Mouse (Mus musculus) gonadal fat pad, adult 2 months (tissue): Measurements from ENCODE around the gene Mylk3. TPM values are rescaled to one million over a fixed set of nuclear protein-coding genes. Genes with fewer than 3 reads are reported as not detected.

Experiments
- DNase-seq: peaks from one replicate; pipeline ENCODE4 v3.0.0-alpha.2; 2012; ENCODE audit warnings: low read depth
- polyA plus RNA-seq: library from polyadenylated mRNA; depleted of rRNA; stranded (reverse); fragments of >200 nt; gene quantifications from 2 replicates; pipeline ENCODE4 v1.2.3, GENCODE M21; 2012; rRNA removed

Mylk3 gene
- polyA plus RNA-seq, result 0.09 and 0.14 TPM in 2 replicates

DNA sequence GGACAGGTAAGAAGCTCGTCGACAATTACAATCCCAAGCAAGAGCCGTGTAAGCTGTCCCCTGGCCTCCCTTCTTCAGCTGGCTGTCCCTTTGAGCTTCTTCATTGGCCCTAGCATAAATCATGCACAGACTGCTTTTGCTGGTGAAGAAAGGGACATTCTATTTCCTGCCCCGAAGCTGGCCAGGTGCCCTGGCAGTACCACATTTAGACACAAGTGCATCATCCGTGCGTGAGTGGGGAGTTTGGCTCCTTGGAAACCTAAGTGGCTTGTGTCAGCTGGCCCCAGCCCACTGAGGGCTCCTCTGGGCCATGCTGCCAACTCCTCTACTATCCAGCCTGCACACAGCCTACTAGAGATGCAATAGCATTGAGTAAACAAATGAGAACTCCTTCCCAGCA is at the start of gene Mylk3:
Gene Mylk3 (minus strand): TSS at position 141 of the 400 bp plus-strand sequence.
- no peak for DNase-seq

DNA sequence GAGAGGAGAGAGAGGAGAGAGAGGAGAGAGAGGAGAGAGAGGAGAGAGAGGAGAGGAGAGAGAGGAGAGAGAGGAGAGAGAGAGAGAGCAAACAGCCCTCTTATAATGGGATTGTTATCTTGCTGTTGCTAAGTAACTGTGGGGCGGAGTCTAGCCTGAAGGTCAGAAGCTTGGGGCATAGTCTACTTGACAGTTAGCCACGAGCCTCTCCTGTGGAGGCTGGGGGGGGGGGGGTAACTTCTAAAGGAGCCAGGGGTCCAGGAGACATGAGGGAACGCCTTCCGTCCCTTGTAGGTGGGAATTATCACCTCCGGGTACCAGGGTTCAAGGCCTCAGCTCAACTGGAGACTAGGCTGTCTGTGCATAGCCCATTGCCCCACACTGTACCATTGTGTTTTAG is 49.6 kb upstream of the Mylk3 start:
- no peak for DNase-seq

DNA sequence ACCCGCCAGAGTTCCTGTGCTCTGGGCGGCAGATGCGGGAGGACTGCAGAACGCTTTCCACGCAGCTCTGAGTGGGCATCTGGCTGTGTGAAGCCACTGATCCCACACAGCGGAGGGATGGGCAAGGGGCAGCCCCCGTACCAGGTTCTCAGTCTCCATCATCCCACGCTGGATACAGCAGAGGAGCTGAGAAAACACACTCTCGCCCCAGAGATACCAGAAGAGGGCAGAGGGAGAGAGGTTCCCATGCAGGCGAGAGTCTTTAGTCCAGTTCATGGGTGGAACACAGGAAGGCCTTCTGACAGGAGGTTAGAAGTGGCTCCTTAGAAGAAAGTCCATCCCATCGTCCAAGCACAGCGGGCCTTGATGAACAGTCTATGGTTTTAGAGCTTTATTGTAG is 48.7 kb upstream of the Mylk3 start:
- no peak for DNase-seq

DNA sequence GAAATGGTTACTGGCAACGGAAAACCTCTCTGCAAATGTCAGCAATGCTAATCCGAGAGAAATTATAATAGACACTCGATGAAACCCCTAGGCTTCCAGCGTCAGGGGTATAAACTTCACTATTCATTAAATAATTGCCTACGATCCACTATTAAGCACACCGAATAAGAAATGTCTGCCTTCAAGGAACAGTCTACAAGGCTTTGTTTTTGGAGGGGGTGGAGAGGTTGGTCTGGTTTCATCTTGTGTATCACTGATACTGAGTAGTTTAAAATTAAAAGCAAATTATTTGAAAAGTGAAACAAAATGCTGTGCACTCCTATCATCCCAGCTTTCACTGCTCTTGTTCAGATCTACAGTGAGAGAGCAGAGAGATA is 46.9 kb upstream of the Mylk3 start:
- DNase-seq, result no peak

DNA sequence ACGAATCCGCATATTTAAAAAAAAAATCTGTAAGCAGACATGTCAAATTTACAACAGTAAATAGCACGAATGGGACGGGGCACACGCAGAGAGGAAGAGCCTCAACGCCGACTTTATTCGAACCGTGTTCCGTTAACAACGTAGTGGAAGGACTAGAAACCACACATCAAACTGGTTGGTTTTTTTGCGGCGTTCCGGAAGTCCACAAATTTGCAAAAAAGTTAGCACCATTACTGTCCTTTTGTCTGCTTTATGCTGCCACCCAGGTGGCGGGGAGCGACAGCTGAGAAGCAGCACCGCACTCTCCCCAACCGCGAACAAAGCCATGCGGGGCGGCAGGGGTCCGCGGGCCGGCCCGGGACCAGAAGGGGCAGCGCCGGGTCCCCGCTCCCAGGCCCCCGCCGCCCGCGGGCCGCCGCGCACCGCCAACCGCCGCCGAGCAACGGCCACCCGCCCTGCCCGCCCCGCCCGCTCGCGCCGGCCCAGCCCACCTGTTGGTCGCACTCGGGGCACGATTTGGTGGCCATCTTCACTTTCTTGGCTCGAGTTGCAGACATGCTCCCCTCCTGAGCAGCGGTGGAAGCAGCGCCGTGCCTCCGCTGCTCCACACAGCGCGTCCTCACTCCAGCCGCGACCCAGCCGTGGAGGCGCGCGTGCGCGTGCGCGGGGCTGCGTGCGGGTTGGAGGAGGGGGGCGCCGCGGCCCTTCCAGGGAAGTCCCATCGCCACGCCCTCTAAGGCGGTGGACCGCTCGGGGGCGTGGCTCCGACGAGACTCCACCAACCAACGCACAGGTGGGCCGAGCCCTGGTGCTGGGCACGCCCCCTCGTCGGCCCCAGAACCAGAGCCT is 46.2 kb upstream of the Mylk3 start, which contains the start of gene 4921524J17Rik:
Gene 4921524J17Rik (minus strand): TSS at position 666 of the 849 bp plus-strand sequence.
- DNase-seq, result no peak

DNA sequence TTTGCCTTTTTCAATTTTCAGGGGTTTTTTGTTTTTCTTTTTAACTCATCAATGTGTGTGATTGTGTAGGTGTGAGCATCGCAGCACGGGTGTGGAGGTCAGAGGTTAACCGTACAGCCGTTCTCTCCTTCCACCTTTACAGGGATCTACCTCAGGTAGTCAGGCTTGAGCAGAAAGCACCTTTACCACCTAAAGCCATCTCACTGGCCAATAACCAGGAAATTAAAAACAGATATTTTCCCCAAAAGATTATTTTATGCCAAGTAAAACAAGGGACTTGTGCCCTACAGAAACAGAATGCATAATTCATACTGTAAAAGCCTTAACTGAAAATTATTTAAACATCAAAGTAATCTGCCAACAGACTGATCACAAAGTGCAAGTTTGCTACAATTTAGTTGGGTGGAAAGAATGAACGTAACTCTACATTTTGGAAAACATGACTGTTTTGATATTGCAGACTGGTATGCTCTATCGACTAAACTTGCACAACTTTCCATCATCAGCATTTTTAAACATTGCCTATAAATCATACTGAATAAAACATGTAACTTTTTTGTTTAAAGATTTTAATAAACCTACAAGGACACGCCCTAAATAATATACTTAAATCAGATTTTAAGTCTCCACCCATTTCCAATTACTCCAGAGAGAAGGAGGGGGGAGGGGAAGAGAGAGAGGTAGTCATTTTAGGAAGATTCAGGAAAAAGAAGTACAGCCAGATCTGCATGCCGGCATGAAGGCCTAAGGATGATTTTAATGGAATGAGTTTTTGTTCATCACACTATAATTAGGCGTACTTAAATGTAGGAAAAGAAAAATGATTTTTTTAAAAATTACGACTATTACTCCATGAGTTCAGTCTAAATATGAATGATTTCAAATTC is 45.4 kb upstream of the Mylk3 start:
- no peak for DNase-seq

DNA sequence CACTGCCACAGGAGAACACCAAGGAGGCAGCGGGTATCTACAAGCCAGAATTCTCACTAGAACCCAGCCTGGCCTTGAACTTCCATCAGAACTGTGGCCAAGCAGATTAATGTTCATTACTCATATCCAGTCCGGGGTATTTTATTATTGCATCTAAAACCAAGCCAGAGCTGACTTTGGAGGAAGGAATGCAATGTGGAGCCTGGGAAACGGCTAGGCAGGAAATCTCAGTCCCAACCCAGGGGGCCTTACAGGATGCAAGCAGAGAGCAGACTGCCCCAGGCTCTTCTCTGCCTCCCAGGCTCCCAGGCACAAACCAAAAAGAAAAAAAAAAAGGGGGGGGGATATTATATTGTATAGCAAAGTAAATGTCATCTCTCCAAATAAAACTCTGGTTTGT is 44.7 kb upstream of the Mylk3 start:
- DNase-seq, result no peak

DNA sequence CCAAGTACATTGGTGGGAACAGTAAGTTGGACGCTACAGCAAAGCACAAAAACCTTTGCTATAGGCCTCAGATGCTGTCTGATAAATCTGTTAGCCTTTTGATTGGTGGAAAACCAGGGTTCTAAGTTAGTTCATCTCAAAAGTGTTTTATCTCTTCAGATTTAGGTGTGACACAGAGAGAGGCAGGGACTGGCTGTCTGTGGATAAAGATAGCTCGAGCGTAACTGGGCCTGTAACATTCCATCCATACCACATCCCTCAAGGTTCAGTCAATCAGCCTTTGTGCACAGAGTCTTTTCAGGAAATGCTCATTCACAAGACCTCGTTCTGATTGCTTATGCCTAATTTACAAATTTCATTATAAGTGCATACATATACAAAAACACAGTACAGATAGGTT is 43.1 kb upstream of the Mylk3 start:
- no peak for DNase-seq

DNA sequence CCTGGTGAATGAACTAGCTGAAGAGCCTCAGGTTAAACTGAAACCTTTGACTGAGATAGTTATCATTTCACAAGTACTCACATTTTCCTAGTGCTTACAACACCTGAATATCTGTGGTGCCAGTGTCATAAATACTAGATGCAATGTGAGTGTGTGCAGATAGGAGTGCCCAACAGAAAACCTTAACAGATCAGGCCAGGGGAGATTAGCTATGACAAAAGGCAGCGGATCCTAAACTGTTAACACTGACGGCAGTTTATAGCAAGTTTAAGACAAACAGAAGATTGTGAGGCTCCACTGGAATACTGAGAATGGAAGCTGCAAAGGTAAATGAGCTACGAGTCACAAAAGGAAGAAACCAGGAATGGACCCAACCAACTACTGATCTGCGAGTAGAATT is 40.9 kb upstream of the Mylk3 start:
- no peak for DNase-seq

DNA sequence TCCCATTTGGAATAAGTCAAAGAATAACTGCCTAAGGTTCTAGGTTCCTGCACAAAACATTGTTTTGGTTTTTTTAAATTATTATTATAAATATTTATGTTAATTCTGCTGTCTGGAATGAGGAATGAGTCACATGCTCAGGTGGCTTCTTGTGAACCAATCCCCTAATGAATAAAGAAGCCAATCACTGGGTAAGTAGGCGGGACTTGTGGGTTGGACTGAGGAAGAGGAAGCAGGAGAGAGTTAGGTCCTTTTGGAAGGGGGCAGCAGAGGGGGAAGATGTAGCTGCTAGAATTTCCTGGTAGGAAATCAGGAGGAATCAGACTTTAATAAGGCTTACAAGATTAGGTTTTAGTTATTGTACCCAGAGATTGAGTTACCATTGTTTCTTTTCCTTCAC is 35.2 kb upstream of the Mylk3 start:
- no peak for DNase-seq

DNA sequence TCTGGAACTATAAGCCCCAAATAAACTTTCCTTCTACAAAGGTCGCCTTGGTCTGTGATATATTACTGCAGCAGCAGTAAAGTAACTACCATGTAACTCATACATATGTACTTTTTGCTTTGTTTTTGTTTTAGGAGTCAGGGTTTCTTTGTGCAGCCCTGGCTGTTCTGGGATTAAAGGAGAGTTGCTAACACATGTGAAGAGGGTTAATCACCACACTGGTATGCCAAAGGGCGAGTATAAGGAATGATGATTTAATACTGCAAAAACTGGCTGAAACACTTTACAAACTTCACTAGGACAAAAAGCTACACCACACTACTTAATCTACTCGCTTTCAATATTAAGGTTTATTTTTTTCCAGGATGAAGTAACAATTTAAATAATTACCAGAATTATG is 22.4 kb upstream of the Mylk3 start:
- no peak for DNase-seq

DNA sequence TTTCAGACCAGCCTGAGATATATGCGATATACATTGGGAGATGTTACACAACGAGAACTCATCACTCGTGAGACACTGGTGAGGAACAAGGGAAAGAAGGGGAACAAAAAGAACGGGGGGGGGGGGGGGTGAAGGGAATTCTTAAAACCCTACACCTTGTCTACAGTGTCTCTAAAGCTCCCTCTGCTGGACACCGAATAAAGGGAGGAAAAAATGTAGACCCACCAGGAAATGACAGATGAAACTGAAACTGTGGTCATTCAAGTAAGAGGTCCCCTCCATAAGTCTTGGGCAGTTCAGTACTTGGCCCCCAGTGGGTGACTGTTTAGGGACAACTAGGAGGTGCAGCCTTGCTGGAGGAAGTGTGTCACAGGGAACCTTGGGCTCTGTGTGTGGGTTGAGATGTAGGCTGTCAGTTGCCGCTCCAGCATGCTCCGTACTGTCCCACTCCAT is 21.9 kb upstream of the Mylk3 start:
- DNase-seq, result no peak

DNA sequence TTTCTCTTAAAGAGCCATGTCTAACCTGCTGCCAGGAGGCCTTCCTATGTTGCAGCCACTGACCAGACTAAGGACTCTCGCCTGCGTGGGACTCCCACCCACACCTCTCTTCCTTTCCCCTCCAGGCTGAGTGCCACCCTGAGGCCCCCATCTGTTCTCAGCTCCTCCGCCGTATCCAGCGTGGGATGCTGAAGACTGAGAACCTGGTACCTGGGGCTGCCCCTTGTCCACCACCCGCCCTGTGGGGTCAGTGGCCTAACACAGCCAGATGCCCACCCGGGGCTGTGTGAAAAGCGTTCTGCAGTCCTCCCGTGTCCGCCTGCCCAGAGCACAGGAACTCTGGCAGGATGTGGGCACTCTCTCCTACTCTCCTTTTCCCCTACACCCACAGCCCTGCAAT is 19.8 kb upstream of the Mylk3 start:
- DNase-seq, result no peak

DNA sequence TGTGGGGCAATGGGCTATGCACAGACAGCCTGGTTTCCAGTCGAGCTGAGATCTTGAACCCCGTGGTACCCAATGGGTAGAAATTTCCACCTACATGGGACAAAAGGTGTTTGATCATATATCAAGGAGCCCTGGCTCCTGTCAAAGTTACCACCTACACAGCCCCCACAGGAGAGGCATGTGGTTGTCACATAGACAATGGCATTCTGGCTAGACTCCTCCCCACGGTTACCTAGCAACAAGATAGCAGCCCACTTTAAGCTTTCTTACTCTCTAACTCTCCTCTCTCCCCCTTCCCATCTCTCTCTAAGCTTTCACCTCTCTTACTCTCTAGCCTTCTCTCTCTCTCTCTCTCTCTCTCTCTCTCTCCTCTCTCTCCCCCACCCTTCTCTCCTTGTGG is 19.3 kb upstream of the Mylk3 start:
- DNase-seq, result no peak

DNA sequence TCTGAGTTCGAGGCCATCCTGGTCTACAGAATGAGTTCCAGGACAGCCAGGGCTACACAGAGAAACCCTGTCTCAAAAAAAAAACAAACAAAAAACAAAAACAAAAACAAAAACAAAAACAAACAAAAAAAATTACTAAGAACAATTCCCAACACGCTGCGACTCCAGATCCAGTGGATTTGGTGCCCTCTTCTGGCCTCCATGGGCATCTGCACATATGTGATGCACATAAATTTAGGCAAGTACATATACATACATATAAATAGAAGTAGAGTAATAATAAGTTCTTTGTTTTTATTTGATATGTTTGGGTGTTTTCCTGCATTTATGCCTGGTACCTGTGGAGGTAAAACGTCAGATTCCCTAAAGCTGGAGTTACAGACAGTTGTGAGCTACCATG is 12.4 kb upstream of the Mylk3 start:
- no peak for DNase-seq

DNA sequence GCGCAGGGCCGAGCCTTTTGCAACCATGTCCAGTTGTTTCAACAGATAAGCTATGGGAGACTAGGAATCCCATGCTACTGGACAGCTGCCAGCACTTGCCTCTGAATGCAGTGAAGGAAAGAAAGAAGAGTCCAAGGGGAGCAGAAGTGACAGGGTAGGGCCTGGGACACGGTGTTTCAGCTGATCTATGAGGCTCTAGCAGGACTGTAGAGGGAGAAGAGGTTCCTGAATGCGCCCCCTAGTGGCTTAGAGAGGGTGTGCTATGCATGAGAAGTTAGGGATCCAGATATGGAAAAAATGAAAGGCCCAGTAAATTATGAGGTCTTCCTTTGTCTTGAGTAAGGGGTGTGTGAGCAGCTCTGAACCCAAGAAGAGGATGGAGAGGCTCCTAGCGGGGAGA is 11.4 kb upstream of the Mylk3 start:
- DNase-seq, result no peak

DNA sequence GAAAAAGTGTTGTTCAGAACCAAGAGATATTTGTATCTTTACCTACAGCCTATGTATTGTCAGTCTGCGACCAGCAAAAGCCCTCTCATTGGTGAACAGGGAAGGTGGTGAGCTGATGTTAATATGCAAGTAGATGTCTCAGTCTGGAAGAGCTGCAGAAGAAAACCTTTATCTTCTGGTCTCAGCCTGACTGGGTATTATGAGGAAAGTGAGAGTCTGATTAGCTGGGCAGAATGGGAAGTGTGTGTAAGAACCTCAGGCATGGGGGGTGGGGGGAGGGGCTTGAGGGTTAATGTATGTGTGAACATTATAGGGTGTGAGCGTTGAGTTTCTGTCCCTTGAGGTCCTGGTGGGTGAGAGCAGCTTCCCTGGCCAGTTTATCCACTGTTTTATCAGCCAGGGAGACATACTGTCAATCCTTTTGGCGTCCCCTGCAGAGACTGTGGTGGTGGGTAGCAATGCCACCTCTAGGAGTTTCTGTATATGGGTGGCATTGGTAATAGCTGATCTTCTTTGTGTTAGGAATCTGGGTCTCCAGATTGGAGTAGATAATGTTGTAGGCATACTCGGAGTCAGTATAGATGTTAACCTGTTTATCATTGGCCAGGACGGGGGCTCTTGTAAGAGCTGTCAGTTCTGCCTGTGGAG is 10.4 kb upstream of the Mylk3 start:
- DNase-seq, result no peak

DNA sequence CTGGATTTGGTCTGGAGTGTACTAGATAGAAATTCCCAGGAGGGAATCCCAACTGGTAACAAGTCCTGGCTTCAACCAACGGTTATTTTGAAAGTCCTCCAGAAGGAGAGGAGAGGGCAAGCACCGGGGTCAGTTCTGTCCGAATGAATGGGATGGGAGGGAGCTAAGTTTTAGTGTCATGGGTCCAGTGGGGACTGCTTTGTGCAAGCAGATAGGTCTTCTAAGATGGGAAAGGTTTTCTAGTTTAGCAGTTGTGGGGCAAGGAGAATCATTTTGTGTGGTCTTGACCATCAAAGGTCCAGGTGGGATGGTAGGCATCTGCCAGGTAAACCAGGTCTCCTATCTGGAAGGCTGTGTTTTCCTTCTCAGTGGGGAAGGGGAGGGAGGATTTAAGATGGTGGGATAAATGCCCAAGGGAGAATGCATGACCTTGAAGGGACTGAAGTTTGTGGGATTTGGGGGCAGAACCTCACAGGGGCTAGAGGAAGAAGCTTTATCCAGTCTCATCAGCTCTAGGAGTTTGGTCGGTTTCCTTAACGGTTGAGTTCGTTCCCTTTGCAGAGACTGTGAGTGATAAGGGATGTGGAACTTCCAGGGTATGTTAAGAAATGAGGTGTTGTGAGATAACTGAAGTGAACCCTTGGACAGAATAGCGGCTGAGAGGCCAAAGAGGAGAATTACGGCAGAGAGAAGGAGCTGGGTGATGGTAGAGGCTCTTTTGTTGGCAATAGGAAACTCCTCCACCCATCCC is 9.7 kb upstream of the Mylk3 start:
- no peak for DNase-seq

DNA sequence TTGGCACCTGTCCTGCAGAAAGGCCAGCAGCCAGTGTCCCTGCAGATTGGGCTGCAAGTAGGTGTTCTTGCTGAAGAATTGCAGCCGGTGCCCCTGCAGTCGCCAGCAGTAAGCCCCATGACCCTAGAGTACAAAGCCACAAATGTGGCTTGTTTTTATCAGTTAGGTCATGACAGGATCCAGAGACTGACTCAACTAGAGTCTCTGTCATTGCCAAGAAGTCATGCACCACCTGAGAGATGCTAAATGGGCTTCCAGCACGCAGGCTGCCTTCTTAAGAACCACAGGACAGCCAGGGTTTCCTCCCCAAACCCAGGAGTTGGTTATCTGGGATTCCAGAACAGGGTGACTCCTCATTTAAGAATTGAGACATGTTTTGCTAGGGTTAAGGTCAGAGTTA is 8.9 kb upstream of the Mylk3 start:
- no peak for DNase-seq

DNA sequence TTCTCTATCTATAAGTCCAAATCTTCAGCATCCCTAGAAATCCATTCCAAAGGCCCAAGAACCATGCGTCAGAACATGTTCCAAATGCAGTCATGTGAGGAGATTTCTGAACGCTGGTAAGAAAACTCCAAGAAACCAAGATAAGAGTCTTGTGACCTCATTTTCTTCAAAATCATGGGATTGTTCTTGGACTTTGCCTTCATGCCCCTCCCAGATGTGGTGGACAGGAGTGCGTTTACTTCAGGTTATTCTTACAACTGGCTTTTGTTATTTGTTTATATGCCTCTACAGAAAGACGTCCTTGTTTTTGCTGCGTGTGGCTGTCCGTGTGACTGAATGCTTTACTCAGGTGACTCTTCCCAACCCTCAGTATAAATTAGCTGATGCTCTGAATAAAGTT is 7.1 kb upstream of the Mylk3 start:
- DNase-seq, result no peak

DNA sequence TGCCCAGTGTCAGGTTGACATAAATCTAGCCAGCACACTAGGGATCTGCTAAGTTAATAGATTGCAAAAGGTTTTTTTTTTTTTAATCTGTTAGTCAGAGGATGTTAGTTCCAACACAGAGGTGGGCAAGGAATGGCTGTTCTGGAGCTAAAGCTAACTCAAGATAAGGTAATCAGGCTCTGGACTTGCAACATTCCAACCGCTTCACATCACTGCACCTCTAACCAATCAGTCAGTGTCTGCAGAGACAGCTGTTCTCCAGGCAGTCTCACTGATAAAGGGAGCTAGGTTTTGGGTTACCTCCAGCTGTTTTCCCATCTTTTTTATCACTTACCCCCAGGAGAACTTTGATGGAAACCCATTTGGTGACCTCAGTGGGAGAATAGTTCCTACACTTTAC is 5.3 kb upstream of the Mylk3 start:
- DNase-seq, result no peak

DNA sequence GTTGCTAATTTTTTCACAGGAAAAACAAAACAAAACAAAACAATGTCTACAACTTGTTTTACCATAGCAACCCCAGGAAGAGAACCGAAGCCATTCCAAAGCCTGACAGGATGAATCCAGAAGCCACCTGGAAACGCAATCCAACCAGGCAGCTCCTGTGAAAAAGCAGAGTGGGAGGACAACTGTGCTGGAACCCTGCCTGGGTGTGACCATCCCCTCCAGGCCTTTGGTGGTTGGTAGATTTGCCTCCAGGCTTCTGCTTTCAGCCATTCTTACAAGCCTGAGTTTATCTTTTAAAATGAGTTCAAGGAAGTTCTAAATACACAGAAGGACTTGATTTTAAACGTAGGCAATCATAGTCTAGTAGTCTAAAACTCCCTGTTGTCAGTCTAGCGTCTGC is 4.2 kb downstream of the Mylk3 start:
- DNase-seq, result no peak
